In the genomic region with DNA sequence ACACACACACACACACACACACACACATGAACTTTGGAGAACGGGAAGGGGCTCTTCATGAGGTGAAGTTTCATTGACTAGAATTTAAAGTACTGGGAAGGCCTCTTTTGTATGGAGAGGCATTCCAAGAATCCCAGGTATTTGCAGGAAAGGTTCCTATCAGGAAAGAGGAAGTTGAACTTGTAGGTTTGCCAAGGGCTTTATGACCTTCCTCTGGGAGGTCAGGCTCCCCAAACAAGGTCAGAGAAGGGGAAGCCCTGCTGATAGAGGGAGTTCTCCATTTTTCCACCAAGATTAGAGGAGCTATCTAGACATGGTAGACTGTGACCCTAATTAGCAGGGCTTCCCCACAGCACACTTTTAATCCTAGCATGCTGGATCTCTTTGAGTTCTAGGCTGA, we compare ENCODE assay signal across 28 mouse cellular contexts. TPM values are rescaled to one million over a fixed set of nuclear protein-coding genes. Genes with fewer than 3 reads are reported as not detected.
A peak's percentile ranks its signal among the peaks of the same experiment; 100 is the strongest.
DNase-seq lines count a peak whose midpoint lies in the region; ATAC-seq and TF ChIP-seq lines count a peak whose summit lies in the region.
"Had no signal": no experiment of that assay in that cellular context is flagged by ENCODE, and none has a peak within 500 bp of the region (broad histone marks: within the 10 kb centered on the region; RNA-seq: fewer than 3 reads in every experiment).

No protein-coding gene starts in this region.

- H3K36me3 ChIP-seq in ES-E14 (ENCODE audit: control insufficient read depth, insufficient read depth, low read length, poor library complexity, severe bottlenecking), result no peaks in the 10 kb centered on the region
- no peaks in the 10 kb centered on the region for H3K36me3 ChIP-seq in midbrain, embryonic 15.5 days (replicated peaks)
- H3K36me3 ChIP-seq: embryonic facial prominence, embryonic 10.5 days; embryonic facial prominence, embryonic 13.5 days; forebrain, embryonic 12.5 days; forebrain, embryonic 15.5 days; G1E; heart, embryonic 10.5 days; hindbrain, embryonic 10.5 days; hindbrain, embryonic 13.5 days; intestine, embryonic 15.5 days had no signal

- no peak overlapping the region for H3K4me2 ChIP-seq in midbrain, embryonic 15.5 days
- H3K4me2 ChIP-seq: embryonic facial prominence, embryonic 13.5 days; forebrain, embryonic 12.5 days; forebrain, embryonic 15.5 days; hindbrain, embryonic 13.5 days; intestine, embryonic 15.5 days had no signal

- no peaks in the 10 kb centered on the region for H3K9me3 ChIP-seq in ES-E14 (ENCODE audit: control insufficient read depth, insufficient read depth, low read depth, low read length)
- H3K9me3 ChIP-seq in midbrain, embryonic 15.5 days, result no peaks in the 10 kb centered on the region
- H3K9me3 ChIP-seq: embryonic facial prominence, embryonic 10.5 days; embryonic facial prominence, embryonic 13.5 days; forebrain, embryonic 12.5 days; forebrain, embryonic 15.5 days; G1E; heart, embryonic 10.5 days; hindbrain, embryonic 10.5 days; hindbrain, embryonic 13.5 days; intestine, embryonic 15.5 days had no signal

- no peak overlapping the region for H3K27ac ChIP-seq in ES-E14 (ENCODE audit: insufficient read depth, low read depth, low read length, poor library complexity, severe bottlenecking)
- no peak overlapping the region for H3K27ac ChIP-seq in midbrain, embryonic 15.5 days
- H3K27ac ChIP-seq: embryonic facial prominence, embryonic 10.5 days; embryonic facial prominence, embryonic 13.5 days; forebrain, embryonic 12.5 days; forebrain, embryonic 15.5 days; heart, embryonic 10.5 days; hindbrain, embryonic 10.5 days; hindbrain, embryonic 13.5 days; intestine, embryonic 15.5 days had no signal

- 79% methylated on average over 1 of the region's 1 CpGs for WGBS in midbrain, embryonic 15.5 days

- no peak for ATAC-seq in midbrain, embryonic 15.5 days (replicated peaks)
- ATAC-seq: activated CD4-positive, CD25-positive, alpha-beta regulatory T cell, adult 4 months; CD4-positive, CD25-positive, alpha-beta regulatory T cell, adult 4 months; forebrain, embryonic 15.5 days; hindbrain, embryonic 16.5 days; intestine, embryonic 15.5 days; Patski had no signal

- peak; percentile 5 for DNase-seq in heart, postnatal 4 days
- DNase-seq in heart, adult 8-10 months (ENCODE audit: low spot score), result no peak
- peak; percentile 35 for DNase-seq in ES-CJ7 (ENCODE audit: low read depth, low spot score)
- DNase-seq in ES-E14 (ENCODE audit: low read depth, low spot score), result peak; percentile 25
- no peak for DNase-seq in urinary bladder, adult 2 months (ENCODE audit: low spot score)
- DNase-seq: adrenal gland, adult 8-10 months; adrenal gland, postnatal 25 days; cerebellum, adult 11-12 months; cerebellum, adult 8-10 months; cerebellum, postnatal 10 days; cerebellum, postnatal 36 days; embryo, embryonic 11 days; gastrocnemius, postnatal 25 days had no signal

- in situ Hi-C loops in ES-E14 (cut with MboI; ENCODE audit: low sequenced_read_pairs in 2 of 2, unreplicated experiment in 2 of 2), result no loop called here

- no peaks in the 10 kb centered on the region for H3K27me3 ChIP-seq in midbrain, embryonic 15.5 days (replicated peaks)
- H3K27me3 ChIP-seq: embryonic facial prominence, embryonic 13.5 days; forebrain, embryonic 12.5 days; forebrain, embryonic 15.5 days; hindbrain, embryonic 13.5 days; intestine, embryonic 15.5 days had no signal

- H3K4me1 ChIP-seq in ES-E14 (ENCODE audit: control insufficient read depth in 2 of 2, insufficient read depth in 2 of 2, low read length in 2 of 2, poor library complexity in 1 of 2), result no peaks in the 10 kb centered on the region
- no peaks in the 10 kb centered on the region for H3K4me1 ChIP-seq in midbrain, embryonic 15.5 days
- H3K4me1 ChIP-seq: embryonic facial prominence, embryonic 10.5 days; embryonic facial prominence, embryonic 13.5 days; forebrain, embryonic 12.5 days; forebrain, embryonic 15.5 days; heart, embryonic 10.5 days; hindbrain, embryonic 10.5 days; hindbrain, embryonic 13.5 days; intestine, embryonic 15.5 days had no signal

- no peak overlapping the region for H3K9ac ChIP-seq in ES-E14 (ENCODE audit: insufficient read depth, low read depth, low read length, poor library complexity, severe bottlenecking)
- H3K9ac ChIP-seq in midbrain, embryonic 15.5 days, result no peak overlapping the region
- H3K9ac ChIP-seq: embryonic facial prominence, embryonic 13.5 days; forebrain, embryonic 12.5 days; forebrain, embryonic 15.5 days; hindbrain, embryonic 13.5 days; intestine, embryonic 15.5 days had no signal

- no peak overlapping the region for H3K4me3 ChIP-seq in ES-E14 (ENCODE audit: insufficient read depth in 1 of 2, low read depth in 1 of 2, low read length in 2 of 2, poor library complexity in 1 of 2, severe bottlenecking in 1 of 2)
- H3K4me3 ChIP-seq in midbrain, embryonic 15.5 days, result no peak overlapping the region
- H3K4me3 ChIP-seq: embryonic facial prominence, embryonic 10.5 days; embryonic facial prominence, embryonic 13.5 days; erythroblast, embryonic 14.5 days; forebrain, embryonic 12.5 days; forebrain, embryonic 15.5 days; heart, embryonic 10.5 days; hindbrain, embryonic 10.5 days; hindbrain, embryonic 13.5 days; intestine, embryonic 15.5 days had no signal

TF ChIP-seq in ES-E14, 5 proteins besides CTCF, POLR2A, EP300 and RAD21:
- TF ChIP-seq HCFC1 (IDR thresholded peaks at IDR 0.05; ENCODE audit: borderline replicate concordance, insufficient read depth, low read length), result no peak
- no peak for TF ChIP-seq ZNF384 (IDR thresholded peaks at IDR 0.05; ENCODE audit: low read depth, low read length)
- no peak for TF ChIP-seq ZC3H11A (IDR thresholded peaks at IDR 0.05; ENCODE audit: borderline replicate concordance, low read depth, low read length)
- no peak for TF ChIP-seq MAFK (IDR thresholded peaks at IDR 0.05; ENCODE audit: insufficient read depth, low read depth, low read length)
- TF ChIP-seq CHD2 (IDR thresholded peaks at IDR 0.05; ENCODE audit: low read depth, low read length), result no peak

RNA-seq across cellular contexts. Expression of gene Ism1, which starts 39.8 kb away (rescaled TPM):
- under 1 TPM; 0.47 to 0.69 TPM for total RNA-seq in heart, postnatal 4 days (2021)
- total RNA-seq in heart, adult 8-10 months (2022), result 1 to 10 TPM in 3 of 4 experiments, under 1 TPM in 1; 0.73 to 1.6 (median 1.3) TPM
- total RNA-seq in ES-E14 (2012; rRNA removed), result 0.58 and 0.76 TPM in 2 replicates
- polyA plus RNA-seq in urinary bladder, adult 2 months (2012; rRNA removed), result 5.0 and 6.8 TPM in 2 replicates
- polyA plus RNA-seq in midbrain, embryonic 15.5 days (2015; fragmentation: Nextera tagmentation; extraction: Ambion mirVana), result 0.41 and 0.72 TPM in 2 replicates
- polyA plus RNA-seq: activated CD4-positive, CD25-positive, alpha-beta regulatory T cell, adult 4 months; erythroblast, embryonic 14.5 days; G1E; Patski had no signal

Comparison
In these comparisons a context has a peak if more than half of its experiments do, and no peak if none do; other contexts are left out.
1. DNase-seq: peak in heart, postnatal 4 days (single experiment), ES-CJ7 (single experiment) and ES-E14 (single experiment); none in heart, adult 8-10 months (single experiment) and urinary bladder, adult 2 months (single experiment).